Mouse (Mus musculus) C2C12 (cell line): ENCODE results near the gene Tbx1. TPM values are rescaled to one million over a fixed set of nuclear protein-coding genes. Genes with fewer than 3 reads are reported as not detected.

ENCODE experiments used
- H3K27me3 ChIP-seq: one replicate; pipeline ENCODE4 v1.6.1; 2011; ENCODE audit not compliant: control insufficient read depth, insufficient read depth, insufficient read length
- H3K36me3 ChIP-seq: one replicate; pipeline ENCODE4 v1.6.1; 2011; ENCODE audit not compliant: control insufficient read depth, insufficient read depth
- H3K4me3 ChIP-seq: one replicate; pipeline ENCODE4 v1.5.1; 2011; ENCODE audit warnings: mild to moderate bottlenecking, control low read depth; ENCODE audit not compliant: poor library complexity, insufficient read depth, severe bottlenecking
- H3K79me2 ChIP-seq: one replicate; pipeline ENCODE4 v1.6.1; 2011; ENCODE audit not compliant: control insufficient read depth, insufficient read depth
- H3K79me3 ChIP-seq: one replicate; pipeline ENCODE4 v1.6.1; 2011; ENCODE audit warnings: low read depth, control low read depth
- H3ac ChIP-seq: one replicate; pipeline ENCODE3; 2011; ENCODE audit warnings: low read depth; ENCODE audit not compliant: control insufficient read depth, insufficient read length
- CEBPB ChIP-seq: IDR thresholded peaks from one replicate; pipeline ENCODE4 v1.6.1; 2011; ENCODE audit warnings: low read depth, mild to moderate bottlenecking, control low read depth, moderate library complexity
- CTCF ChIP-seq: IDR thresholded peaks from one replicate; pipeline ENCODE4 v1.5.1; 2011; ENCODE audit not compliant: control insufficient read depth, insufficient read depth, insufficient read length
- FOSL1 ChIP-seq: IDR thresholded peaks from one replicate; pipeline ENCODE4 v1.8.0; 2011; ENCODE audit warnings: mild to moderate bottlenecking, low read length; ENCODE audit not compliant: poor library complexity, insufficient read depth, severe bottlenecking
- MAX ChIP-seq: IDR thresholded peaks from one replicate; pipeline ENCODE4 v1.6.1; 2011; ENCODE audit warnings: mild to moderate bottlenecking, control low read depth
- MYOD1 ChIP-seq: IDR thresholded peaks from one replicate; pipeline ENCODE4 v1.6.1; 2011; ENCODE audit warnings: low read depth; ENCODE audit not compliant: control insufficient read depth, insufficient read length
- MYOG ChIP-seq: IDR thresholded peaks from one replicate; pipeline ENCODE4 v1.6.1; 2011; ENCODE audit not compliant: control insufficient read depth, insufficient read length; ENCODE audit errors: extremely low read depth
- USF1 ChIP-seq: IDR thresholded peaks from one replicate; pipeline ENCODE4 v1.6.1; 2011; ENCODE audit warnings: low read depth, mild to moderate bottlenecking, control low read depth, moderate library complexity
- polyA plus RNA-seq: library from polyadenylated mRNA; unstranded; fragments of >200 nt; fragmentation: generic; extraction: Trizol; gene quantifications from one replicate; pipeline ENCODE4 v1.2.1, GENCODE M21; 2012; ENCODE audit warnings: missing spikeins

Tbx1 gene
- polyA plus RNA-seq, 1 experiment = 12.1 TPM

- no peak for TF ChIP-seq MYOG
- no peak for TF ChIP-seq CEBPB
- TF ChIP-seq MAX = no peak
- no peak for TF ChIP-seq FOSL1
- no peak for TF ChIP-seq USF1
- TF ChIP-seq MYOD1 = no peak
- no peak for TF ChIP-seq CTCF
- no peaks in the 10 kb centered on the region for H3K79me2 ChIP-seq
- no peak overlapping the region for H3ac ChIP-seq
- no peaks in the 10 kb centered on the region for H3K27me3 ChIP-seq
- H3K36me3 ChIP-seq = no peaks in the 10 kb centered on the region
- H3K4me3 ChIP-seq = no peak overlapping the region
- H3K79me3 ChIP-seq = no peaks in the 10 kb centered on the region
These were observed 34.0 kb downstream of the Tbx1 start for GRCm38 (mm10) chr16:18556461-18556860.

DNA sequence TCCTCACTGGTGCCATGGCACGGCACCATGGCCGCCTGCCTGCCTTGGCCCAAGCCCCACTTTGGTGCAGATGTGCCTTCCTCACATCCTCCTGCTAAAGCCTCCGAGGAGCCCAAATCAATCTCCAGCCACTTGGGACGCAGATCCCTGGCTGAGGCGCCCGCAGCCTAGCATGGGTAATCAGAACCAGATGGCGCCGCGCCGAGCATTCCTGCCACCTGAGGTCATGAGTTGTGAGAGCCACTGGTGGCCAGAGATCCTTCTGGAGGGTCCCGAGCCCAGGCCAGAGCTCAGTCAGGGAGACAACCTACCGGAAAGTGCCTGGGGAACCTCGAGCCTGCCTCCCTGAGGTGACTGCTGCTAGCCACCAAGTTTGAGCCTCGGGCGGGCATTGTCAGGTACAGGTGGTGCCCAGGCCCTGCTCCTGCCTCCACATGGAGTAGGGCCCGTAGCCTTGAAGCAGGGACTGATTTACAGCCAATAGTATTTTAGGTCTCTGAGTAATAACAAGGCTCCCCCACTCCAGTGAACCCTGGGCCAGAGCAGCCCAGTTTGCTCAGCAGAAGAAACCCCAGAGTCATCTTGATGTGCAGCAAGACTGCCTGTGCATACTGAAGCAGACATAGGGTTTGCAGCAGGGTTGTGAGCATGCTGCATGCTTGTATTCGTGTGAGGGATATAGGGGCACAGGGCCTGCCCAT lies 35.1 kb downstream of the Tbx1 start:
- Histone ChIP-seq H3K36me3 (no peaks in the 10 kb centered on the region), H3K4me3 (no peak overlapping the region), H3ac (no peak overlapping the region), H3K79me3 (no peaks in the 10 kb centered on the region), H3K27me3 (no peaks in the 10 kb centered on the region), H3K79me2 (no peaks in the 10 kb centered on the region)
- no peak for TF ChIP-seq MAX
- no peak for TF ChIP-seq MYOG
- no peak for TF ChIP-seq FOSL1
- no peak for TF ChIP-seq USF1
- TF ChIP-seq CEBPB = no peak
- no peak for TF ChIP-seq MYOD1
- no peak for TF ChIP-seq CTCF

GRCm38 (mm10) chr16:18554721-18555120 lies 35.8 kb downstream of the Tbx1 start:
- Histone ChIP-seq H3K27me3 (no peaks in the 10 kb centered on the region), H3K36me3 (no peaks in the 10 kb centered on the region), H3ac (no peak overlapping the region), H3K4me3 (no peak overlapping the region), H3K79me2 (no peaks in the 10 kb centered on the region), H3K79me3 (no peaks in the 10 kb centered on the region)
- no peak for TF ChIP-seq MYOG
- TF ChIP-seq MAX = no peak
- TF ChIP-seq CTCF = no peak
- no peak for TF ChIP-seq MYOD1
- no peak for TF ChIP-seq USF1
- TF ChIP-seq FOSL1 = no peak
- TF ChIP-seq CEBPB = no peak

DNA sequence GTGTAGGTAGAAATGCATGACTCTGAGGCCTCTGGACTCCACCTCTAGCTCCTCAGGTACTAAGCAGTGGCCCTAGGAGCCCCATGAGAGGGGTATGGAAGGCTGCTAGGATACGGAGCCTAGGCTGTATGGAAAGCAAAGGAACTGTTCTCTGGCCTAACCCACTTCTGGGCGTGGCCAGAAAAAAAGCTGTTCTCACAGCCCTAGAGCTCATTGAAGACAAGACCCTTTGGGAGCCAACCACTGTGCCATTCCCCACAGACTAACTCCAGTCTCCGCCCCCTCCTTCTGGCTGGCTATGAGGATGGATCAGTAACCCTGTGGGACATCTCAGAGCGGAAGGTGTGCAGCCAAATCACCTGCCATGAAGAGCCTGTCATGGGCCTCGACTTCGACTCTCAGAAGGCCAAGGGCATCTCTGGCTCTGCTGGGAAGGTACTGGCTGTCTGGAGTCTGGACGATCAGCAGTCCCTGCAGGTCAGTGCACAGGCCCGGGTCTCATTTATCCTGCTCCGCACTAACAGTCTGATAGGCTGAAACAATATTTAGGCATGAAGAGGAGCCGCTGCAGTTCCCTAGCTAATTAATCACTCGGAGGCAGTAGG lies 38.3 kb downstream of the Tbx1 start:
- no peaks in the 10 kb centered on the region for H3K79me2 ChIP-seq
- H3K4me3 ChIP-seq = no peak overlapping the region
- TF ChIP-seq CEBPB = no peak
- no peak for TF ChIP-seq CTCF
- TF ChIP-seq FOSL1 = no peak
- no peak for TF ChIP-seq MAX
- no peak for TF ChIP-seq MYOG
- TF ChIP-seq MYOD1 = no peak
- no peak for TF ChIP-seq USF1
- H3K36me3 ChIP-seq = no peaks in the 10 kb centered on the region
- no peaks in the 10 kb centered on the region for H3K79me3 ChIP-seq
- H3ac ChIP-seq = no peak overlapping the region
- no peaks in the 10 kb centered on the region for H3K27me3 ChIP-seq

DNA sequence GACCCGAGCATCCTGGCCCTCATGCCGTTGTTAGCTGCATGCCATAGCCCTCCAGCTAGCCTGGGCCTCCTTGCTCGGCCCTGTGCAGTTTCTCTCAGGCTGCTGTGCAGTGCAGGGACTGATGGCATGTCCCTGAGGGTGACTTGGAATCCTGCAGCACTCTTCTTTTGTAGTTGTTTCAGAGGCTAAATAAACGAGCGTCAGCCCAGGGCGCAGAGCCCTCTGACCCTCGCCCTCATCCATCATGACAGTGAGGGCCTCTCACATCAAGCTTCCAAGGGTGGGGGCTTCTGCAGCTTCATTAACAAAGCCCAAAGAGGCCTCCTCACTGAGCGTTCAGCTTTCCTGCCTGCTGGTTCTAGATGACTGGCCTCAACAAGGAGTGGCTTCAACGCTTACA lies 38.9 kb downstream of the Tbx1 start:
- Histone ChIP-seq H3K36me3 (no peaks in the 10 kb centered on the region), H3ac (no peak overlapping the region), H3K79me3 (no peaks in the 10 kb centered on the region), H3K79me2 (no peaks in the 10 kb centered on the region), H3K27me3 (no peaks in the 10 kb centered on the region), H3K4me3 (no peak overlapping the region)
- TF ChIP-seq FOSL1 = no peak
- TF ChIP-seq MAX = no peak
- no peak for TF ChIP-seq CTCF
- no peak for TF ChIP-seq CEBPB
- TF ChIP-seq MYOD1 = no peak
- no peak for TF ChIP-seq MYOG
- TF ChIP-seq USF1 = no peak

- Histone ChIP-seq H3K79me3 (no peaks in the 10 kb centered on the region), H3K4me3 (no peak overlapping the region), H3ac (no peak overlapping the region), H3K27me3 (no peaks in the 10 kb centered on the region), H3K79me2 (no peaks in the 10 kb centered on the region), H3K36me3 (no peaks in the 10 kb centered on the region)
- no peak for TF ChIP-seq USF1
- TF ChIP-seq CTCF = no peak
These were observed 42.6 kb downstream of the Tbx1 start for GRCm38 (mm10) chr16:18547891-18548290.
